Mouse (Mus musculus) lung, adult 2 months (tissue): Measurements from ENCODE around the gene Vstm2a. TPM values are rescaled to one million over a fixed set of nuclear protein-coding genes. Genes with fewer than 3 reads are reported as not detected.
A peak's percentile ranks its signal among the peaks of the same experiment; 100 is the strongest.

Source experiments
- DNase-seq: peaks from one replicate; pipeline ENCODE4 v3.0.0; 2022
- H3K4me1 ChIP-seq: fragments of 200-500 bp; 2 replicates; pipeline ENCODE4 v1.6.1; 2011; ENCODE audit warnings: low read length; ENCODE audit not compliant: control insufficient read depth, insufficient read depth
- H3K4me3 ChIP-seq: fragments of 200-500 bp; replicated peaks from 2 replicates; pipeline ENCODE3; 2011; ENCODE audit warnings: low read depth, mild to moderate bottlenecking, control low read depth, low read length; ENCODE audit errors: extremely low read depth
- CTCF ChIP-seq: fragments of 200-500 bp; IDR thresholded peaks from 2 replicates; pipeline ENCODE4 v1.5.1; 2011; ENCODE audit warnings: mild to moderate bottlenecking, low read length, control low read depth; ENCODE audit not compliant: insufficient read depth
- POLR2A ChIP-seq: fragments of 200-500 bp; IDR thresholded peaks from 2 replicates; pipeline ENCODE4 v1.6.1; 2011; ENCODE audit warnings: low read depth, mild to moderate bottlenecking, control low read depth, low read length, borderline replicate concordance; ENCODE audit errors: extremely low read depth
- WGBS: fragments of 180-500 bp; shearing (Covaris S2); methylation state at CpG from one replicate; pipeline ENCODE4 v1.1.7; 2018; 5-methylcytosine and 5-hydroxymethylcytosine counted together
- polyA plus RNA-seq: library from polyadenylated mRNA; depleted of rRNA; stranded (reverse); fragments of >200 nt; gene quantifications from 2 replicates; pipeline ENCODE4 v1.2.3, GENCODE M21; 2012; rRNA removed

Gene Vstm2a
- 1.0 and 1.2 TPM in 2 replicates for polyA plus RNA-seq

DNA sequence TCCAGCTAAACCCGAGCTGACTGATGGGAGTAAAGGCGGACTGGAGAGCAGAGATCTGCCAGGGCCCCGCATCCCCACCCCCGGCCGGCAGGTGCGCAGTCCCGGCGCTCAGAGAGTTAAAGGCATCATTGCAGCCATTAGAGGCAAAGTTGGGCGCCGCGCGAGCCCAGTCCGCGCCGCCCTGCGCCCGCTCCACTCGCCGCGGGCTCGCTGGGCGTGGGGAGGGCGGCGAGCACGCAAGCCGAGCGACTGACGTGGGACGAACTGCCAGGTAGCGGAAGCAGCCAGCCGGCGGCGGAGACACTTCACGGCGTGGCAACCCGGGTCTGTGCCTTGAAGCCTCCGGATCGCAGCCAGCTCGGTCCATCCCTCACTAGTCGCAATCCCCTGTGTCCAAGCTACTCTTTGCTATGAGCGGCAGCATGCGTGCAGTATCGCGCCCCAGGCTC, at the start of gene Vstm2a:
TSS of gene Vstm2a (plus strand) at position 252 of the 449 bp plus-strand sequence.
- H3K4me3 ChIP-seq = no peak within 1 kb of the TSS
- TF ChIP-seq POLR2A = no peak
- no peak for TF ChIP-seq CTCF
- WGBS = under 1% methylated on average over 44 of the region's 44 CpGs
- H3K4me1 ChIP-seq = no peaks in the 10 kb centered on the region
- DNase-seq = no peak

DNA sequence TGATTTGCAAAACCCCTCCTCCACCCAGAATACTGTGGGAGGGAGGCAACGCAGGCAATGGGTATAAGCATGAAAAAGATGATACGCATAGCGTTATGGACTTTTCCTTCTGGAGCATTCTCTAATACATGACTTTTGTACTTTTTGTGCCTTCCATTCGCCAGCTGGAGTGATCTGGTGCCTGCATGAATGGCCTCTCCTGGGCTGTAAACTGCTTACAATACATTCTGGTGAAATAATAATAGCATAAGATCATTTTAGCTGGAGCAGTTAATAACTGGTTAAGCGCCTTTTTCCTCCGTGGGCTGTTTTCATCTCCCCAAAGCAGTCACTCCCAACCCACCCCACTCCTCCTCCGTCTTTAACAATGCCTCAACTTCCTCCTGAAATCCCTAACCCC, 513 bp upstream of the Vstm2a start:
- 32% methylated on average over 7 of the region's 7 CpGs for WGBS
- TF ChIP-seq POLR2A = no peak
- no peak for TF ChIP-seq CTCF
- no peak overlapping the region for H3K4me3 ChIP-seq
- no peaks in the 10 kb centered on the region for H3K4me1 ChIP-seq
- DNase-seq = no peak

DNA sequence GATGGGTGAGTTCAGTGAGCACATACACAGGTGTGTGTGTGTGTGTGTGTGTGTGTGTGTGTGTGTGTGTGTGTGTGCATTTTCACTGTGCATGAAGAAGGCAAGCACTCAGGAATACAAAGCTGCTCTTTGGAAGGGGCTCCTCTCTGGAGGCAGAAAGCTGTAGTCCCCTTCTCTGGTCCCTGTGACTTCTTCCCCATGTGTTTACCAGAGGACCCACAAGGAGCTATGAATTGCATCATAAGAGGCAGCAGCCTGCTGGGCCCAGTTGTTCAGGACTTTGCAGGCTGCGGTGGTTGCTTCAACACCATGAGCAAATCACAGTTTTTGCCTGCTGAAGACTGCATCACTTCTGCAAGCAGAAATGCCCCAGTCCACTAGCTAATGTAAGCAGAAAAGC, 776 bp downstream of the Vstm2a start:
- WGBS = 35% methylated on average over 1 of the region's 1 CpGs
- TF ChIP-seq CTCF (no peak), POLR2A (no peak)
- Histone ChIP-seq H3K4me1 (no peaks in the 10 kb centered on the region), H3K4me3 (no peak overlapping the region)
- no peak for DNase-seq

DNA sequence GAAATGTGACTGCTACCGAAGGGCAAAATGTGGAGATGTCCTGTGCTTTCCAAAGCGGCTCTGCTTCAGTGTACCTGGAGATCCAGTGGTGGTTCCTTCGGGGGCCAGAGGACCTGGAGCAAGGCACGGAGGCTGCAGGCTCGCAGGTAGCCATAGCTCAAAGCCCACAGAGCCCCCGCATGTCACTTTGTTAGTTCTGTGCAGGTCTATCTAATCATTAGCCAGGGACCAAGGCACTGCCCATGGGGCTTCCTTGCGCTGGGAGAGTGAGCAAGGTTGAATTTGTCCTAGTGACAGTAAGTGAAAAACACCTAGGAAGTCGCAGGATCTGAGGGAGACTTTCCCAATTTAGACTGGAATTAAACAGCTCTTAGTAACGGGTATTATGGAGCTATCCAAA, 2.4 kb downstream of the Vstm2a start:
- DNase-seq = no peak
- 18% methylated on average over 9 of the region's 9 CpGs for WGBS
- H3K4me1 ChIP-seq = no peaks in the 10 kb centered on the region
- no peak overlapping the region for H3K4me3 ChIP-seq
- no peak for TF ChIP-seq POLR2A
- no peak for TF ChIP-seq CTCF

DNA sequence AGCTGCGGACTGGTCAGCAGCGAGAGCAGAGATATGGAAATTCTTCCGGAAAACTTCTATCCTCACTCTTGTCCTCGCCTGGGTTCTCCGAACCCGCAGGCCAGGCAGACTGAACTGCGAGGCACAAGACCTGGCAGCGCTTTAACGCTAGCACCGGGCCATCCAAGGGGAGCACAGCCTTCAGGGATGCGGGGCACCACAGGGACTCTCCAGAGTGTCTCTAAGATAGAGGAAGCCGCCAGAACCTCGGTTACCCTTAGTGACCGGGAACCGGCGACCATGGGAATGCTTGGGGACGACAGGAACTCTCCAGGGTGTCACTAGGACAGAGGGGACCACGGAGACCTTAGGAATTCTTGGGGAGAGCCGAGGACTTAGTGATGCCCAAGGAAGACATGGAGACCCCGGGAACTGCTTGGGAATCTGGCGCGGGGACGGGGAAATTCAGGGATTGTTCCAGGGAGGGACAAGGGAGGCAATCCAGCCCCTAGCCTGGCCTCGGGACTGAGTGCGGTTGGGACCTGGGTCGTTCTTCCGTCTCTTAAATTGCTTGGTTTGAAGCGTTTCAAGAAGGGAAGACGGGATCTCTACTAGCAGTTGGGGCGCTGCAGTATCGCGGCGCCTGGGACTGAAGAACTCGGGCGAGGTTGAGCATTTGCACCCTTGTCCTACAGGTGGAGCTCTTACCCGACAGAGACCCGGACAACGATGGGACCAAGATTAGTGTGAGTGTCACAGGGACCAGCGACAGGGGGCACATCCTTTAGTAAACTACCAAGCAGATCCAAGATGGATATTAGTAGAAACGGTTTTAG, 3.4 kb downstream of the Vstm2a start:
- Histone ChIP-seq H3K4me1 (no peaks in the 10 kb centered on the region), H3K4me3 (no peak overlapping the region)
- WGBS = 2% methylated on average over 40 of the region's 40 CpGs
- TF ChIP-seq CTCF (peak; percentile 36; the same call in 1 of the 2 replicates), POLR2A (no peak)
- DNase-seq = no peak

DNA sequence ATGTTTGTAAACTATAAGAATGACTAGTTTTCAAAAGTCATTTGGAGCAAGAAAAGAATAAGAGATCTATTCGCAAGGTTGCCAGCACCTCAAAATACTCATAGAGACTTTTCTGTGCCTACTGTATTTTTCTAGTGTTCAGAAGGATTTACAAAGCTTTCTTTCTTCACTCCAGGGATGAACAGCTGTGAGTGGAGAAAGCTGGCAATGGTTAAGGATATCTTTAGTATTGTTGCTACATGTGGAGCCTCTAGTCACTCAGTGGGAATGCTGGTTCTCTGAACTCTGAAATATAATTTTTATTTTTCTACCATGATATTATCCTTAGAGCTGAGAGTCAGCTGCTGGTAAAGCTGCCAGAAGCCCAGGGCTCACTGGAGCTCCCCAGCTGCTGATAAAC, 10.9 kb downstream of the Vstm2a start:
- no peaks in the 10 kb centered on the region for H3K4me1 ChIP-seq
- DNase-seq = no peak
- no peak for TF ChIP-seq CTCF
- TF ChIP-seq POLR2A = no peak
- WGBS = 80% methylated on average over 1 of the region's 1 CpGs
- no peak overlapping the region for H3K4me3 ChIP-seq

DNA sequence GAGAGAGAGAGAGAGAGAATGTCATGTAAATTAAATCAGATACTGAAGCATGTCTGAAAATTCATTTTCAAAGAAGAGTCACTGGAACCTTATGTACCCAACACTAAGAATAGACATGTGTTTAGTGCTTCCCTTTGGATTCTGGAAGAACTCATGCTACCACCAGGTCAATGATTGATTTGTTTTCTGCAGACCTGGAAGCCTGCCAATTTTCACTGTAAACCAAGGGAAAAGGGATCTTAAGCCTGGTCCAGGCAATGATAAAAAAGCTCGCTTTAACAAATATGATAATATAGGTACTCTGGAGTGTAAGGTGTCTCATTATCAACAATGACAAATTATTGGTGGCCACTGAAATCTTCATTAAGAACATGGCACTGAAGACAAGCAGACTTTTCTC, 32.9 kb downstream of the Vstm2a start:
- H3K4me1 ChIP-seq = no peaks in the 10 kb centered on the region
- TF ChIP-seq POLR2A = no peak
- no peak for TF ChIP-seq CTCF
- 62% methylated on average over 1 of the region's 1 CpGs for WGBS
- no peak overlapping the region for H3K4me3 ChIP-seq
- no peak for DNase-seq

DNA sequence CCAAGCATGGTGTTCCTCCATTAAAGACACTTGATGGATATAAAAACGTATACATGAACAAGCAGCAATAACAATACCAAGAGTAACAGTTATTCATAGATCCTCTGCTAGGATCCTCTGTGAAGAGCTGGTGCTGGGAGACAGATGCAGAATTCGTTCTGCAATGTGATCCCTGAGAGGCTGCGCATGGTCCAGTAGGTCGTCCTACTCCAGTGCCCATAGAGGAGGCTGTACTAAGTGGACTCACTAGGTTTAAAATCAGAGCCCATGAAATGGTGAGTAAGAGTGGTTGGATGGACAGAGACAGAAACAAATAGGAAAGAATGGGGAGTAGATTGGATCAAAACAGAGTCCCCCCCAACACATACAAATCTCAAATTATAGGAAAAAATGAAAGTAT, 35.4 kb downstream of the Vstm2a start:
- TF ChIP-seq POLR2A (no peak), CTCF (no peak)
- DNase-seq = no peak
- Histone ChIP-seq H3K4me1 (no peaks in the 10 kb centered on the region), H3K4me3 (no peak overlapping the region)
- 74% methylated on average over 4 of the region's 4 CpGs for WGBS

DNA sequence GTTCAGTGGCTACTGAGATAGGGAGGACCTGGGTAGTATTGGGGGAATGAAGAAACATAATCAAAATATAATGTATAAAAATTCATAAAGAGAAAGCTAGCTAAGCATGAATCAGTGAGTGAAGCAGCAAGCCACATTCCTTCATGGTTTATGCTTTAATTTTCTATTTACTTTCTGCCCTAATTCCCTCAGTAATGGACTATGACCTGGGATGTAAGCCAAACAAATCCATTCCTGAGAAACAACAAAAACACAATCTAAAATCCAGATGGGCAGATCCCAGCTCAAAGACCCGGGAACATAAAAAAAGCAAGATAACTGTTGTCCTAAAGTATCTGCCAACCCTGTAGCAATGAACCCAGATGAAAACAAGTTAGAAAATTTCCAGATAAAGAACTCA, 39.0 kb downstream of the Vstm2a start:
- TF ChIP-seq POLR2A (no peak), CTCF (no peak)
- DNase-seq = no peak
- WGBS = 56% methylated on average over 1 of the region's 1 CpGs
- Histone ChIP-seq H3K4me1 (no peaks in the 10 kb centered on the region), H3K4me3 (no peak overlapping the region)

DNA sequence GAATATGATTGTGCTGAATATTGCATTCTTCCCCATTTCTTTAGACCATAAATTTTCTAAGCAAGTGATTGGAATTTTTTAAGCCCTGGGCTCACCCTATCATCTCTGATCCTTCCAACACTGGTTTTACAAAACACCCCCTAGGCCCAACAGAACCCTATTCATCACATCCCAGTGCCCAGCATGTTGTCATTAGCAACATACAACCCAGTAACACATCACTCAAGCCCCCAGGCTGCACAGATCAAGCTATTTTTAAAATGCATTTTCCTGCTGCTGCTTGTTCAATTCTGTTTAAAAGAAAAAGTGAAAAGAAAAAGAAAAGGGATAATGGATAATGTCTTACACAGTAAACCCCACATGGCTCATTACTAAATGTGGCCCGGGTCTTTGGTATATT, 42.0 kb downstream of the Vstm2a start:
- H3K4me3 ChIP-seq = no peak overlapping the region
- no peak for DNase-seq
- no peaks in the 10 kb centered on the region for H3K4me1 ChIP-seq
- no peak for TF ChIP-seq CTCF
- TF ChIP-seq POLR2A = no peak
- 42% methylated on average over 1 of the region's 1 CpGs for WGBS

DNA sequence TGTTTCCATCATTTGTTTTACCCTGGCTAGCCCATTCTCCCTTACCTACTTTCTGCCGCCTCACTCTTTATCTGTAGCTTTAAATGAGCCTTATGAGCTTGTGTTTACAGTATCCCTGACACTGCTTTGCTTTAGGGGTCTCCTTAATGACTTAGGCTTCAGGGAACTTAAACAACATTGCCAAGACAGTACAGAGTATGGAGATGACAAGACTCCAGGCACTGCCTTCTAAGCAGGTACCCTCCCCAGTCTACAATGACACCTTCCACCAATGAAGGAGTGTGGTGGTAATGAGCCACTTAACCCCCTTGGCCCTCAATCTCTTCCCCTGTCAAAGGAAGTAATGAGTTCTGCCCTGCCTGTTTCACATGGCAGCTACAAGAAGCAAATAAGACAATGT, 42.4 kb downstream of the Vstm2a start:
- no peak for DNase-seq
- TF ChIP-seq CTCF (no peak), POLR2A (no peak)
- Histone ChIP-seq H3K4me3 (no peak overlapping the region), H3K4me1 (no peaks in the 10 kb centered on the region)
- WGBS = 44% methylated on average over 1 of the region's 1 CpGs
